Mouse (Mus musculus): Measurements from ENCODE around the gene Ampd2.
A peak's percentile ranks its signal among the peaks of the same experiment; 100 is the strongest.

Ampd2 gene

DNA sequence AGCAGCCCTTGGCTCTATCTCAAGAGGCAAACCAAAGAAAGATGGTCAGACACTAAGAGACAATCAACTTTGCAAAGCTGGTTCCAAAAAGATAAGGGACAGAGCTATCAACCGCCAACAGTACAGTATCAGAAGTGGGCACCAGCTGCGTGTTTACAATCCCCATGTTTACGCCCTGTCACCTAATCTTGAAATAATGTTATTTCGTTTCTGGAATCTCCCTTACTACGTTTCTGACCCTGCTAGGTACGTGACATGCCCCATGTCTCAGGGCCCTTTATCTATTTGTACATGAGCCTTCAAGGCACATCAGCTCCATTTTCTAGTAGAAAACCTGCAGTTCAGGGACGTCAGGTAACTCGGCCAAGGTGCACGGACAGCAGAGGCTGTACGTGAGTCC lies 10.3 kb upstream of the Ampd2 start:
- ATAC-seq (ENCODE audit: insufficient number of reproducible peaks, low FRiP score, low TSS enrichment) = no peak

DNA sequence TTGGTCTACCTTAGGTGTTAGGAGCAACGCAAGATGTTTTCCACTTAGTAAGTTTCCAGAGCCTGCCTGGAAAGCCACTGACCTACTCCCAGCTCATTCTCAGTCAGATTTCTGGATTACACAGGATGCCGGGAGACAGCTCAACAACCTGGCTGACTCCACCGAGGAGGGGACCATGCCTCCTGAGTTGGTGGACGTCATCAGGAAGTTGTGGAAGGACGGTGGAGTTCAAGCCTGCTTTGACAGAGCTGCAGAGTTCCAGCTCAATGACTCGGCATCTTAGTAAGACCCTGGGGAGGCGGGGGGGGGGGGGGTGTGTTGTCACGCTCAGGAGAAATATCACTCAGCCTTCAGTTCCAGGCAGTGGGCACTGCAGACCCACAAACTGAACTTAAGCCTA lies 9.8 kb upstream of the Ampd2 start:
- no peak for ATAC-seq (ENCODE audit: insufficient number of reproducible peaks, low FRiP score, low TSS enrichment)

DNA sequence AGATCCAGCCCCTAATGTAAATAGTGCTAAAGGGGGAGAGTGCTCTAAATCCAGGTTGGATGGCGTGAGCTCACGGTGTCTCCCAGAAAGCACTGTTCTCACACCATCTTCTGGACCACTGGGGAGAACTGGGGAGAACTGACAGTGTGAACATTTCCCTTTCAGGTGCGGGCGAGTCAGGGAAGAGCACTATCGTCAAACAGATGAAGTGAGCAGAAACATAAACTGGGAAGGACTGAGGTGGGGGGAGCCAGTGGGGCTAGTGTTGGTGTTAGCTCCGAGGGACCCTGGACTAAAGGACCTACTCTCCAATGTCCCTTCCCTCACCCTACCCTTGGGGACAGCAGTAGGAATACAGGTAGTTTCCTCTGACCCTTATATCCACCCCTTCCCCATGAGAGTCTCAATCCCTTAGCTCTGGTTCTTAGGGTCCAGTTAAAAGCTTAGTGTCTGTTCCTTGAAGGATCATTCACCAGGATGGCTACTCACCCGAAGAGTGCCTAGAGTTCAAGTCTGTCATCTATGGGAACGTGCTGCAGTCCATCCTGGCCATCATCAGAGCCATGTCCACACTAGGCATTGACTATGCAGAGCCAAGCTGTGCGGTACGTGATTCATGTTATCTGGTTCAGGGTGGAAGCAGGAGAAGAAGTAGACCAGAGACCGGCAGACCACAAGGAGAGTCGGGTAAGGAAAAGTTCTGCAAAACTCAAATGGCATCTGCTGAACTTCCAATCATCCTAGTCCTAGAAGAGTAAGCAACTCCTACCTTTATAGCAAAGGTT lies 8.7 kb upstream of the Ampd2 start:
- ATAC-seq (ENCODE audit: insufficient number of reproducible peaks, low FRiP score, low TSS enrichment) = no peak

DNA sequence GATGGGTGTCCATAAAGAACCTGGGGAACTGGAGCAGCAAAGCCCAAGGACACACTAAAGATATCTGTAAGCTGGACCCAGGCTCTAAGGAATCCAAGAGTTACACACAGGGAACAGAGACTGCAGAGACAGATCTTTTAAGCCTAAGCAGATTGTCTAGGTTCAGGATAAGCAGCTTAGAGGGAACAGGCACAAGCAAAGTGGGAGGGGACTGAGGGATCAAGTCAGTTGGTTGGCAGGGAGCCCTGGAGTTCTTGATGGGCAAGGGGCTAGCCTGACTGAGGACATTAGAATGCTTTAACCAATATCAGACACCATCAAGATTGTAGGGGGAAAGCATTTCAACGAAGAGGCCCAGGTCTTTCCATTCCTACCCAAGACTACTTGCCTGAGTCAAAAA lies 7.7 kb upstream of the Ampd2 start:
- ATAC-seq (ENCODE audit: insufficient number of reproducible peaks, low FRiP score, low TSS enrichment) = no peak

DNA sequence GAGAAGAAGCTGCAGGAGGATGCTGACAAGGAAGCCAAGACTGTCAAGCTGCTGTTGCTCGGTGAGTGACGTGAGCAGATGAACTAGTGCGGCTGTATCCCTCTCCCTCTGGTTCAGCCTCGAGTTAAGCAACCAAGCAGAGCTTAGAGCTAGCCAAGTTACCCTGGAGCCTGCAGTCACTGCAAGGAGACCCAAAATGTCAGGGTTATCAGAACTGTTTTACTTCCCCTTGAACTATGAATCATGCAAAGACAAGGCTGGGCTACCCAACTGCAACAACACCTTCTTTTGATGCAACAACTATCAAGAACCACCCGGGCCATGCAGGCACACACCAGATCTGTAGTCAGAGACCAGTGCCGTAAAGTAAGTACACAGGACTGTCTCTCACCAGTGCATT lies 6.9 kb upstream of the Ampd2 start:
- no peak for ATAC-seq (ENCODE audit: insufficient number of reproducible peaks, low FRiP score, low TSS enrichment)

DNA sequence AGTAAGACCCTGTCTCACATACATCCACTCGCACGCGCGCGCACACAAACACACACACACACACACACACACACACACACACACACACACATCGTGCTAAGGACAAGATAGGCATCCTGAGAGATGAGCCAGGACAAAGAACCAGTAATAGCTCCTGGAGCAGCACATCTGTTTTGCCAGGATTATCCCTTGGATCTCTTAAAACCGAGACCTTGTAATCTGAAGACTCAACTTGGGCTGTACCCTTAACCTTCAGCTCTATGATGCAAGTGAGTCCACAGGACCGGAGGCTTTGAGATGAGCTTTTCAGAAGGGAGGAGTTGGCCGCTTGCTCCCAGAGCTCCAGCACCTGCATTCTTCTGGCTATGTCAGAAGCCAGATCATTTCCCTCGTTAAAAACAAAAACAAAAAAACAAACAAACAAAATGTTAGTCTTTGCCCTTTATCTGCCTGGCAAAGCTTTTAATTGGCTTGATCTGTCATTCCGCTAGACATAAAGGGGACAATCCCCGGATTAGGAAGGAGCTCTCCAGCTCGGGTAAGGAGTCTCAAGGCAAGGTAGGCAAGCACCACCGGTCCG lies 6.2 kb upstream of the Ampd2 start, which contains the start of gene Gnat2:
Gene Gnat2, plus strand, starts transcription at position 254 of the 580 bp plus-strand sequence.
- no peak for ATAC-seq (ENCODE audit: insufficient number of reproducible peaks, low FRiP score, low TSS enrichment)

DNA sequence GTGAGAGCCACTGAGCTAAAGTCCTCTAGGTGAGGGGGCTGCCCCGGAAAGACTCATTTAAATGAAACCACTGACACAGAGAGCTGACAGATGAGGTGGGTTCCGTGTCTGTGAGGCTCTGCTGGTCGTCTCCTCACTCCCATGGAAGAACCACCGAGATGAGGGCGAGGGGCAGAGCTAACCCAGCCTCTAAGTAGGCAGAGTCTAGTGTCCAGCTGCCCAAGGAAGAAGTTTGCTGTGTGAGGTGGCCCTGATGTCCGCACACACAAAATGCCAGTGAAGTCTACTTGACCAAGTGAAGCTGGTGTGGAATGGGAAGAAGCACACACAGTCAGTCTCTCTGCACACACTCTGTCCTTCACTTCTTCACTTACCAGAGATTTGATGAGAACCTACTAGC lies 5.6 kb upstream of the Ampd2 start:
- no peak for ATAC-seq (ENCODE audit: insufficient number of reproducible peaks, low FRiP score, low TSS enrichment)

DNA sequence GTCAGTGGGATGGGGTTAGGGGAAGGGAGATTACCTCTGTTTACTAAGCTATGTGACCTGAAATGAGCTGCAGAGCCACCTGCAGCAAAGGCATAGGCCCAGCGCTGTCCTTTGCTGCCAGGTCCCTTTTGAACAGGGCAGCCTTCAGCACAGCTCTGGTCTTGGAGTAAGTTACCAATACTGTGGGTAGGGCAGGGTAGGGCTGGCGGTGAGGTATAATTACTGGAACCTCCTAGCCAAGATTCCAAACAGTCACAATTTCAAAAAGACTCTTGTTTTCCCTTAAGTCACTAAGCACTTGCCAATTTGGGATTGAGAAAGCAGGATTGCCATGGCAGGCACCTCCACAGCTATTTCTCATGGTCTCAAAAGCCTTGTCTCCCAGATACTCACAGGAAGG lies 4.1 kb upstream of the Ampd2 start:
- no peak for ATAC-seq (ENCODE audit: insufficient number of reproducible peaks, low FRiP score, low TSS enrichment)

DNA sequence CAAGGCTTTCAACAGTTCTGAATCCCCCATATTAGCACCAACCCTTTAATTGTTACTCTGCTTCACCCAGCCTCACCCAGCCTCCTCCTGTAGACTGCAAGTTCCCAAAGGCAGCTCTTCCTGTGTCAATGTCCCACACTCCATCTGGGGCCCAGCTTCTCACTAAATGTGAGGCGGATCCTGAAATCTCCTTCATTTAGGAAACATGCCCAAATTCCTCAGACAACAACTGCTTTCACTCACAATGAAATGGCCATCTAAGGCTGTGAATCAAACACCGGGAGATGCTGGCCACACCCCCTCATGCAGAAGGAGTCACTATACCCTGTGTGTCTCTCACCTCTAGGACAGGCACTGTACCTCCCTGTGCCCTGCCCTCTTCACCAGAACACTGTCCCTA lies 3.5 kb upstream of the Ampd2 start:
- no peak for ATAC-seq (ENCODE audit: insufficient number of reproducible peaks, low FRiP score, low TSS enrichment)

DNA sequence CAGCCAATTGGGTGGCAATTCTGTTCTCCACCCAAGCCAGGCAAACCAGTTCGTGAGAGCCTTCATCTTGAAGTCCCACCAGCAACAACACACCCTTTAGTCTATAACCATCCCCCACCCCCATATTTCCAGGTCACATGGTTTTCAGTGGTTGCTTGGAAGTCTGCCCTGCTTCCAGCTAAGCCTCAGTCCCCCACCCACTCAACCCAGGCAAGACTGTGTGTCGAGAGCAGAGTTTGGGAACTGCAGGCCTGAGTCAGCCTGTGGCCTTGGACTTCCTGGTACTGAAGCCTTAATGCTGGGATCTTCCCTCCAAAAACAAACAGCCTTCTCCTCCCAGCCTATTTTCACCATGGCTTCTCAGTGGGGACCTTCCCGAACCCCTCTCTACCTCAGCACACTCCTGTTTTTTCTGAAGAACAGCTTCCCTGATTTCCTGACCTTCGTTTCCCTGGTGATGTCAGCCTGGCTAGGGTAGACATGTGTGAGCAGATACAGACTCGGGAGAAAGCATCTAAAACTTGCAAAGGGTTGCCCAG lies 2.5 kb upstream of the Ampd2 start:
- no peak for ATAC-seq (ENCODE audit: insufficient number of reproducible peaks, low FRiP score, low TSS enrichment)

DNA sequence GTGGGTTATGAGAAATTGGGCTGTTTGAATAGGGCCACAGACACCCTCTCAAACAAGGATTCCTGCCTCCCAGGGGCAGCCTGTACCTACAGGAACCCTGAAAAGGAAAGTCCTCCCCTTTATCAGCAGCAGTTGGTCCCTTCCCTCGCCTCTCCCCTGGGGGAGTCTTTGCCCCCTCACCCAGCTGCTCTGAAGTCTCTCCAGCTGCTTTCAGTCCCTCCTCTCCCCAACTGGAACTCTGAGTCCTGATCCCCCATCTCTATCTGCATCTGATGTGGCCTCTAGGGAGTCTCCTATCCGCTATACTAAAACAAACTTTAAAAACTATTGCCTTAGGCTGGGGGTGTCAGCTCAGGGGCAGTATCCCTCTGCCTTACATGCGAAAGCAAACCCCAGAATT lies 878 bp upstream of the Ampd2 start:
- ATAC-seq (ENCODE audit: insufficient number of reproducible peaks, low FRiP score, low TSS enrichment) = no peak

DNA sequence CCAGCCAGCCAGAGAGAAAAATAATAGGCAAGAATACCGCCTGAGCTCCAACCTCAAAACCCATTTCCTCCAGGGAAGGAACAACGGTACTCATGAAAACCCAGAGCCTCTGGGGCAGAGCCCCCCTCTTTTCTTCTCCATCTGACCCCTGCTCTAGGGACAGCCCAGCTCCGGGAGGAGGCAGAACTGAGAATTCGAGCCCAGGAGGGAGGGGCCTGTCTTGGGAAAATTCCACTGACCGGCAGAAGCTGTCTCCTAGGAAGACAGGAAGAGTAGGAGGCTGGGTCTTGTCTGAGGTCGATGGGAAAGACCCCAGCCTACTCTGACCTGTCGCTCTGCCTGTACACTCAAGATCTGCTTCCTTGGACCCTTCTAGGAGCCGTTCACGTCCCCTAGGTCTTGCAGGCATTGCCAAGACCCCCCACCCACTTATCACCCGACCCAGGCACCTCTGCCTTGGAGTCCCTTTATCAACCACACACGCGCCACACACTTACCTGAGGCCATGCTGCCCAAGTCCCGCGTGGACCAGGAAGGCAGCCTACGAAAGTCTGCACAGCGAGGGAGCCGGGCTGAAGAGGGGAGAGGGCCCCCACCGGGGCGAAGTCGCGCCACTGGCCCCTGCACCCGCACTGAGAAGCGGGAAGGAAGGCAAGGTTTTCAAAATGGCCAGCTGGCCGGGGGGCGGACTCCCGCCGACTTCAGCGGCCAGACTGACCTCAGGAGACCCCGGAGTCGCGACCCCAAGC lies 556 bp downstream of the Ampd2 start:
- ATAC-seq (ENCODE audit: insufficient number of reproducible peaks, low FRiP score, low TSS enrichment) = peak; percentile 53

DNA sequence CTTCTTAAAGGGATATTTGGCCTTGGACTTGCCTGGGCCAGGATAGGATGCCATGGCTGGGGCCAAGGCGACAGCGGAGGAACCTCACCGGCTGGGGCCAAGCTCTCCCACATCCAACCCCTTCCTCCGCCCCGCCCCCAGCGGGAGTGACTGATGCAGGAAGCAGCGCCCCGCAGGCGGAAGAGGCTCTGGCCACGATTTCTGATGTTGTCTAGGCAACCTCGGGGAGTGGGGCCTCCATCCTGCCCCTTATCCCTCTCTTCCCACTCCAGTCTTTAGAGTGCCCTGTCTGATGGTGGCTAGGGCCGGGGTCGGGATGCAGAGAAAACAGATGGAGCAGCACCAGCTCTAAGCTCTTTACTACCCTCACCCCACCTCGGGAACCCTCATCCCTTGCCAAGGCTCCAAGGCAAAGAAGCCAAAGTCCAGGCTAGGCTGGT lies 1.1 kb downstream of the Ampd2 start:
- ATAC-seq (ENCODE audit: insufficient number of reproducible peaks, low FRiP score, low TSS enrichment) = peak; percentile 88

DNA sequence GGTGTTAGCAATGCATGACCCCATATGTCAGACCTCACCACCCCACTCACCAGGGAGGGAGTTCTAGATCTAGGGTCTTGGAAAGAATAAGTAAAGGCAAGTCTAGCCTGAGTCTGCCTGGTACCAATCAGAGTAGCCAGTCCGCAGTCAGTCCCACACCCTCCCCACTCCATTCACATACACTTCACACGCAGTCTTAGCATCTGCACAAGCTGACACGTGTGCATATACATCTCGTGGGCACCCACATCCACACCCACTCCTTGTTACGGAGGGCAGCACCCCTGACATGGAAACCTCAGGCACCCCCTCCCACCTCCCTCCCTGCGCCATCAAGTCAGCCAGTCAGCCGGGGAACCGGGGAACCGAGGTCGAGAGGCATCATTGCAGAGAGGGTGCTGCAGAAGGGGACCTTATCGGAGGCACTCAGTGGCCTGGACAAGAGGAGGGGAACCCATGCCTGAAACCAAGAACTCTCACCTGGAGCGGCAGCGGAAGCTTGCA lies 1.6 kb downstream of the Ampd2 start:
- ATAC-seq (ENCODE audit: insufficient number of reproducible peaks, low FRiP score, low TSS enrichment) = peak; percentile 21

DNA sequence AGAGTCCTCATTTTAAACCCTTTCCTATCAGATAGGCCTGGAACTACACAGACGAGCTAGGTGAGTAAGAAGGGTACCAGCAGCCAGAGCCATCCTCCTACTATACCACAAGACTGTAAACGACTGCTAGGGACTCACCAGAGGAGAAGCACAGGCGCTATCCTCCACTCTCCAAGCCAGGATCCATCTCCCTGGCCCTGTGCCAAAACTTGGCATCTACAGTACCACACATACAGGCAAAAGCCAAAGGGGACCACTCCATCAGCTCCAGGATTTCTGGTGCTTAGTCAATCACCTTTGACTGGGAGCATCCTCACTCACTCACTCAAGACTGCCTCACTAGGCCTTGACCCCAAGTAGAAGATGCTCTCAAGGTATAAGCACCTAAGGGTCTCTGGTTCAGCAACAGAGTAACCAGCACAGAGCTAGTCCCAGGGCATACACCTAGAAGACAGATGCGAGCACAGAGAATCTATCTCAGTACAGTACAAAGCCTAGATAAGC lies 2.5 kb downstream of the Ampd2 start:
- no peak for ATAC-seq (ENCODE audit: insufficient number of reproducible peaks, low FRiP score, low TSS enrichment)

DNA sequence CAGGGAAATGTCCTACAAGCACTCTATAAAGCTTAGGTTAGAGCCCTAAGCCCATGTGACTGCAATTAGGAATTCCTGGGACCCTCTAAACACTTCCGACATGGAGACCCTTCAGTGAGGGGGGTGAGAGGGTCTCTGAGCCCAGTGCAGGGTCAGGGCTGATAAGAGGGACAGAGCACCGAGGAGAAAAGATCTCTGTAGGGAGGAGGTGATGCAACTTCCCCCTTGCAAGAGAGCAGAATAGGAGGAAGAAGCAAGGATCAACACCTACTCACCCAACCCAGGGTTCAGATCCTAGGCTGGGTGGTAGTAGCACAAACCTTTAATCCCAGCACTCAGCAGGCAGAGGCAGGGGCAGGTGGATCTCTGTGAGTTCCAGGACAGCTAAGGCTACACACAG lies 3.3 kb downstream of the Ampd2 start:
- ATAC-seq (ENCODE audit: insufficient number of reproducible peaks, low FRiP score, low TSS enrichment) = no peak

DNA sequence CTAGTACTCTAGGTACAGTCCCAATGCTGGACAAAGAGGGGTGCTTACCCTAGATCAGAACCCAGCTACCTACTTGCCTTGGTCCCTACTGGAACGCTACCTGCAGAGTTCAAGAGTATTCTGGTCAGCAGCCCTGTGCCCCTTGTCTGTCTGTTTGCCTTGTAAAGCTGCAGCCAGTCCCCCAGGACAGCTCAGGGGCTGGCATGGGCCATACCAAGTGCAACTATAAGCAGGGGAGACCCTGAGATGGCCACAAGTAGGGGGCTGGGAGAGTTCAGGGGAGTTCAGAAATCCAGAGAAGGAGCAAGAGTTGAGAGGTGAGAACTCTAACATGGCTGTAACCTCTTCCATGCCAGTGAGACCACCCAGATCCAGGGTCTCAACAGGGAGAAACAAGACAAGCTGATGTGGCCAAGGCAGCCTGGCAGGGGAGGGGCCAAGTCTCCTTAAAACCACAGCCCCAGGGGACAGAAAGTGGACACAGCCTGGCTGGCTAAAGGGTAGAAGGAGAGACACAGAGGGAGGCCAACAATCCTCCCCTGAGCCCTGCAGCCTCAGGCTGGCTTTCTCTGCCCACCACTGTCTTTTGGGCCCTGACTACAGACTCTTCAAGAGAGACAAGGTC lies 4.1 kb downstream of the Ampd2 start:
- no peak for ATAC-seq (ENCODE audit: insufficient number of reproducible peaks, low FRiP score, low TSS enrichment)

DNA sequence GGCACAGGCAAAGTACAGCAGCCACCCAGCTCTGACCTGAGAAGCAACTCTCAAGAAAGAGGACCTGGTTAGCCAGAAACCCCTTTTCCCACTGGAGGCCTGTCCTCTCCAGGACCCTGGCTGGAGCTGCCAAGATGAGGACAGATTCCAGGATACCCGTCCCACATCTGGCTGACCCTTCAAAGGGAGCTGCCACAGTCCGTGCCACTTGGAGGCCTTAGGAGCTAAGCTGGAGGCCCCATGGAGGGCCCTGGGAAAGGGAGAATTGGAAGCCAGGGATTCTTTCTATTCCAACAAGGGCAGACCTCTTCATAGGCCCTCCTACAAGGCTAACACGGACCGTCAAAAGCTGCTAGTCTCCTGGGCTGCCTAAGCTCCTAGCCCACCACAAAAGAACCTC lies 4.8 kb downstream of the Ampd2 start:
- ATAC-seq (ENCODE audit: insufficient number of reproducible peaks, low FRiP score, low TSS enrichment) = no peak

DNA sequence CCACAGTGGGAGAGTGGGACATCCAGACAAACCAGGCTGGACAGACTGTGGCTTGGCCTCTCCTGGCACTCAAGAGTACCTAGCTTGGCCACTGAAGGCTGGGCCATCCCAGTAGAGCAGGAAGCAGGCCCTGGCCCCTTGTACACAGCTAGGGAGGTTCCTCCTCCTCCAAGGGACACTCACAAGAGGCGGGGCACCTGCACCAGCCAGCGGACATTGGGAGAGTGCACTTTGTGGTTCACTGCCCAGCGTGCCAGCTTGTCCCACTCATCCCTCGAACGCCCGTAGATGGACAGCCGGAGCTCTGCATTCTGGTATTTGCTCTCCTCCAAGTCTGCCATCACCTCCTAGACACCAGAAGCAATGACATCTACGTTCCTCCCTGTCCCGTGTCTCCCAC lies 9.6 kb downstream of the Ampd2 start:
- ATAC-seq (ENCODE audit: insufficient number of reproducible peaks, low FRiP score, low TSS enrichment) = no peak

DNA sequence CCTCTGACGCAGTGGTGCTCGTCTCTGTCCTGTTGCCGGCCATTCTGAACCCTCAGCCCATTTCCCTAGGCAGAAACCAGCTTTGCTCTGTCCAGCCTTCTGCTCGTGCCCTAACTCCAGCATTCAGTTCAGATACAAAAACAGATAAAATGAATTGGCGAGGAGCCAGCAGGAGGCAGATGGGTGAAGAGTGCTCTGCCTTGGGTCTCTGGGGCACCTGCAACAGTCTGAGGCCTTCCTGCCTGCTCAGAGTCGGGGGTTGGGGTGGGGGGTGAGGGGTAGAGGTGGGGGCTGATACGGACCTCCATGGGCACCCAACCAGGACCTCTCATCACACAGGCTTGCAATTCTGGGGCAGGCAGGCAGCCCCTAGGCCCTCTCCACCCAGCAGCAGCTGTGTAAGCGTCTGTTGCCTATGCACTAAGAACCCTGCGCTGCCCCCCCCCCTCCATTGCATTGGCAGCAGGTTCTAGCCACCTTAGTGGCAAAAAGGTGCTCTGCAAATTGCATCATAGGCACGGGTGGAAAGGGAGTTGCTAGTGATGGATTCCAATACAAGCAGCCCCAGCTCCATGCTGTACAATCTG lies 13.4 kb downstream of the Ampd2 start:
- ATAC-seq (ENCODE audit: insufficient number of reproducible peaks, low FRiP score, low TSS enrichment) = no peak
